Mouse (Mus musculus) naive thymus-derived CD4-positive, alpha-beta T cell, adult 5 months (primary cell): ENCODE data around the gene Crisp2. TPM values are rescaled to one million over a fixed set of nuclear protein-coding genes. Genes with fewer than 3 reads are reported as not detected.

Experiments
- polyA plus RNA-seq: library from polyadenylated mRNA; unstranded; fragments of 100-300 nt; shearing (Covaris generic); gene quantifications from one replicate; pipeline ENCODE4 v1.2.1, GENCODE M21; 2017

Gene Crisp2
- polyA plus RNA-seq = not detected

GRCm38 (mm10) chr17:40806953-40807572 lies at the start of gene Crisp2:
Gene Crisp2 (minus strand): TSS chr17:40807003.

GRCm38 (mm10) chr17:40810934-40811333 lies 4.1 kb upstream of the Crisp2 start, which contains the start of gene Rhag:
Gene Rhag (plus strand): TSS chr17:40811126.

GRCm38 (mm10) chr17:40726820-40727219 lies 80.0 kb downstream of the Crisp2 start, which contains the start of gene Esp1:
Gene Esp1 (plus strand): TSS chr17:40727120.

Other genes with a start within 250 kb of the Crisp2 start
- not detected for gene Esp6, start 245.5 kb downstream of the Crisp2 start, polyA plus RNA-seq
- gene Esp4, start 208.4 kb downstream of the Crisp2 start, polyA plus RNA-seq = not detected
- gene Esp3, start 174.9 kb downstream of the Crisp2 start, polyA plus RNA-seq = not detected
- gene Esp1, start 79.9 kb downstream of the Crisp2 start, polyA plus RNA-seq = not detected
- gene Rhag, start 4.1 kb upstream of the Crisp2 start, polyA plus RNA-seq = not detected
- not detected for gene 9130008F23Rik, start 73.6 kb upstream of the Crisp2 start, polyA plus RNA-seq
- gene Glyatl3, start 107.3 kb upstream of the Crisp2 start, polyA plus RNA-seq = not detected
- 14.8 TPM for gene Mut, start 127.7 kb upstream of the Crisp2 start, polyA plus RNA-seq
- 32.6 TPM for gene Cenpq, start 128.0 kb upstream of the Crisp2 start, polyA plus RNA-seq